Mouse (Mus musculus) liver, adult 2 months (tissue): ENCODE data around the gene Plcb1. TPM values are rescaled to one million over a fixed set of nuclear protein-coding genes. Genes with fewer than 3 reads are reported as not detected.

ENCODE experiments used
- DNase-seq: peaks from one replicate; pipeline ENCODE4 v3.0.0-alpha.2; 2011; ENCODE audit warnings: low read depth, low spot score; ENCODE audit errors: extremely low read depth
- H3K27ac ChIP-seq: fragments of 200-500 bp; replicated peaks from 2 replicates; pipeline ENCODE4 v1.5.1; 2012; ENCODE audit warnings: low read depth, mild to moderate bottlenecking, control low read depth, inconsistent platforms, low read length; ENCODE audit not compliant: insufficient read depth
- H3K27me3 ChIP-seq: fragments of 200-500 bp; 2 replicates; pipeline ENCODE4 v1.6.1; 2012; ENCODE audit warnings: mild to moderate bottlenecking, moderate library complexity, low read length, inconsistent platforms; ENCODE audit not compliant: control insufficient read depth, insufficient read depth
- H3K36me3 ChIP-seq: fragments of 200-500 bp; 2 replicates; pipeline ENCODE4 v1.6.1; 2012; ENCODE audit warnings: low read length, inconsistent platforms; ENCODE audit not compliant: control insufficient read depth, insufficient read depth
- H3K4me1 ChIP-seq: fragments of 200-500 bp; 2 replicates; pipeline ENCODE4 v1.6.1; 2011; ENCODE audit warnings: low read length; ENCODE audit not compliant: control insufficient read depth, insufficient read depth
- H3K4me3 ChIP-seq: fragments of 200-500 bp; 2 replicates; pipeline ENCODE4 v1.5.1; 2011; ENCODE audit warnings: low read depth, mild to moderate bottlenecking, control low read depth, low read length, moderate library complexity; ENCODE audit not compliant: insufficient read depth
- H3K79me2 ChIP-seq: fragments of 200-500 bp; 2 replicates; pipeline ENCODE4 v1.6.1; 2012; ENCODE audit warnings: inconsistent platforms, mild to moderate bottlenecking, low read length, moderate library complexity; ENCODE audit not compliant: control insufficient read depth, insufficient read depth
- H3K9ac ChIP-seq: fragments of 200-500 bp; 2 replicates; pipeline ENCODE4 v1.6.1; 2012; ENCODE audit warnings: low read depth, mild to moderate bottlenecking, control low read depth, inconsistent platforms, low read length
- CTCF ChIP-seq: fragments of 200-500 bp; IDR thresholded peaks from 2 replicates; pipeline ENCODE4 v1.5.1; 2011; ENCODE audit warnings: low read depth, low read length, control low read depth
- POLR2A ChIP-seq: fragments of 200-500 bp; IDR thresholded peaks from 2 replicates; pipeline ENCODE4 v1.6.1; 2011; ENCODE audit warnings: low read length, control low read depth; ENCODE audit not compliant: insufficient read depth; ENCODE audit errors: extremely low read depth
- WGBS: fragments of 180-500 bp; shearing (Covaris S2); methylation state at CpG from one replicate; pipeline ENCODE4 v1.1.7; 2018; 5-methylcytosine and 5-hydroxymethylcytosine counted together
- polyA plus RNA-seq: library from polyadenylated mRNA; depleted of rRNA; stranded (reverse); fragments of >200 nt; gene quantifications from 2 replicates; pipeline ENCODE4 v1.2.3, GENCODE M21; 2012
- total RNA-seq: library from RNA; depleted of rRNA; stranded (reverse); fragments of >200 nt; gene quantifications from 2 replicates; pipeline ENCODE4 v1.2.3, GENCODE M21; 2014

Gene Plcb1
- total and polyA plus RNA-seq, 2 experiments, result 0.88 to 15.4 TPM

GRCm38 (mm10) chr2:134911360-134911759, 125.5 kb downstream of the Plcb1 start:
- Histone ChIP-seq H3K4me3 (no peak overlapping the region), H3K4me1 (no peaks in the 10 kb centered on the region), H3K27ac (no peak overlapping the region), H3K9ac (no peak overlapping the region), H3K27me3 (no peaks in the 10 kb centered on the region), H3K79me2 (peaks cover 20% of the 10 kb centered on the region; the same call in 1 of the 2 replicates), H3K36me3 (no peaks in the 10 kb centered on the region)
- DNase-seq, result no peak
- TF ChIP-seq CTCF (no peak), POLR2A (no peak)
- WGBS, result 95% methylated on average over 6 of the region's 6 CpGs

DNA sequence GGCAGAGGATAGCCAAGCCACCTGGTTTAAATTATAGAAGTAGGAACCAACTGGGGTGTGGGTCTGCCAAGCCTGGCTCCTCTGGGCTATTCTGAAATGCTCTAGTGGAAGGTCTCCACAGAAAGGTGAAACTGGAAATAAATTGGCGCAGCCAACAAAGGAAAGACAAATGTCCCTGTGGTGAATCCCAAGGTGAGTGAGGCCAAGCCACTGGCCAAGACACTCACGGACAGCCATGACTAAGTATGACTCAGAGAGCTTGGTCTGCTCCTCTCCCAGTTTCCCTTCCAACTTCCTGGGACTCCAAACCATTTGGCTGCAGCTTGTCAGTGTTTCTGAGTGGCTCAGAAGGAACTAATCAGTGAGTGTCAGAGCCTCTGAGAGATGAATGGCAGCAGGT, 126.7 kb downstream of the Plcb1 start:
- no peak for TF ChIP-seq POLR2A
- TF ChIP-seq CTCF, result no peak
- H3K4me1 ChIP-seq, result no peaks in the 10 kb centered on the region
- no peak overlapping the region for H3K4me3 ChIP-seq
- H3K9ac ChIP-seq, result no peak overlapping the region
- H3K79me2 ChIP-seq, result peaks cover 20% of the 10 kb centered on the region; the same call in 1 of the 2 replicates
- no peaks in the 10 kb centered on the region for H3K27me3 ChIP-seq
- no peaks in the 10 kb centered on the region for H3K36me3 ChIP-seq
- no peak for DNase-seq
- H3K27ac ChIP-seq, result no peak overlapping the region
- 83% methylated on average over 2 of the region's 2 CpGs for WGBS

- Histone ChIP-seq H3K4me1 (no peaks in the 10 kb centered on the region), H3K27ac (no peak overlapping the region), H3K9ac (no peak overlapping the region), H3K27me3 (no peaks in the 10 kb centered on the region), H3K36me3 (no peaks in the 10 kb centered on the region), H3K79me2 (peaks cover 17% of the 10 kb centered on the region; the same call in 1 of the 2 replicates), H3K4me3 (no peak overlapping the region)
- no peak for TF ChIP-seq CTCF
- WGBS, result 60% methylated on average over 3 of the region's 3 CpGs
- no peak for DNase-seq
Observed at GRCm38 (mm10) chr2:134913542-134913941, 127.7 kb downstream of the Plcb1 start.

GRCm38 (mm10) chr2:134914091-134914550, 128.3 kb downstream of the Plcb1 start:
- Histone ChIP-seq H3K79me2 (peaks cover 17% of the 10 kb centered on the region; the same call in 1 of the 2 replicates), H3K27me3 (no peaks in the 10 kb centered on the region), H3K27ac (no peak overlapping the region), H3K4me3 (no peak overlapping the region), H3K9ac (no peak overlapping the region), H3K4me1 (no peaks in the 10 kb centered on the region), H3K36me3 (no peaks in the 10 kb centered on the region)
- WGBS, result 91% methylated on average over 2 of the region's 2 CpGs
- TF ChIP-seq CTCF, result no peak
- no peak for TF ChIP-seq POLR2A
- DNase-seq, result no peak

- Histone ChIP-seq H3K27ac (no peak overlapping the region), H3K79me2 (peaks cover 17% of the 10 kb centered on the region; the same call in 1 of the 2 replicates), H3K9ac (no peak overlapping the region), H3K27me3 (no peaks in the 10 kb centered on the region), H3K4me1 (no peaks in the 10 kb centered on the region), H3K4me3 (no peak overlapping the region), H3K36me3 (no peaks in the 10 kb centered on the region)
- no peak for DNase-seq
- TF ChIP-seq CTCF, result no peak
- TF ChIP-seq POLR2A, result no peak
- 83% methylated on average over 3 of the region's 3 CpGs for WGBS
Observed at GRCm38 (mm10) chr2:134915035-134915434, 129.2 kb downstream of the Plcb1 start.

GRCm38 (mm10) chr2:134920611-134921280, 134.9 kb downstream of the Plcb1 start:
- H3K27ac ChIP-seq, result no peak overlapping the region
- no peaks in the 10 kb centered on the region for H3K27me3 ChIP-seq
- DNase-seq, result no peak
- 86% methylated on average over 9 of the region's 9 CpGs for WGBS
- peaks cover 5% of the 10 kb centered on the region; the same call in 1 of the 2 replicates for H3K79me2 ChIP-seq
- no peaks in the 10 kb centered on the region for H3K36me3 ChIP-seq
- H3K9ac ChIP-seq, result no peak overlapping the region
- no peak overlapping the region for H3K4me3 ChIP-seq
- TF ChIP-seq CTCF (no peak), POLR2A (no peak)
- peaks cover 3% of the 10 kb centered on the region for H3K4me1 ChIP-seq
